Mouse (Mus musculus): ENCODE measurements around the gene Impg1. TPM values are rescaled to one million over a fixed set of nuclear protein-coding genes. Genes with fewer than 3 reads are reported as not detected.

The Impg1 gene
- polyA plus RNA-seq, 1 experiment = not detected

- no peak for TF ChIP-seq POLR2A (IDR thresholded peaks at IDR 0.05; ENCODE audit: borderline replicate concordance, control insufficient read depth, low read depth, low read length)
- TF ChIP-seq CTCF (IDR thresholded peaks at IDR 0.05; ENCODE audit: control insufficient read depth, insufficient read depth, low read length) = no peak
- H3K4me3 ChIP-seq (replicated peaks; ENCODE audit: control insufficient read depth, low read depth, low read length) = no peak overlapping the region
- WGBS = 73% methylated on average over 2 of the region's 2 CpGs
Measured at GRCm38 (mm10) chr9:80284539-80285174, 180.6 kb downstream of the Impg1 start.

GRCm38 (mm10) chr9:80282426-80282825 lies 182.9 kb downstream of the Impg1 start:
- H3K4me3 ChIP-seq (replicated peaks; ENCODE audit: control insufficient read depth, low read depth, low read length) = no peak overlapping the region
- 77% methylated on average over 3 of the region's 3 CpGs for WGBS
- H3K27ac ChIP-seq (ENCODE audit: control insufficient read depth, insufficient read depth, low read depth, low read length, poor library complexity) = no peak overlapping the region
- no peak for TF ChIP-seq CTCF (IDR thresholded peaks at IDR 0.05; ENCODE audit: control insufficient read depth, insufficient read depth, low read length)
- TF ChIP-seq POLR2A (IDR thresholded peaks at IDR 0.05; ENCODE audit: borderline replicate concordance, control insufficient read depth, low read depth, low read length) = no peak
- no peaks in the 10 kb centered on the region for H3K4me1 ChIP-seq (ENCODE audit: control insufficient read depth, insufficient read depth, low read length)

More at GRCm38 (mm10) chr9:80284539-80285174, 180.6 kb downstream of the Impg1 start:
- no peak overlapping the region for H3K27ac ChIP-seq (ENCODE audit: control insufficient read depth, insufficient read depth, low read depth, low read length, poor library complexity)
- no peaks in the 10 kb centered on the region for H3K4me1 ChIP-seq (ENCODE audit: control insufficient read depth, insufficient read depth, low read length)

GRCm38 (mm10) chr9:80280724-80281123 lies 184.6 kb downstream of the Impg1 start:
- Histone ChIP-seq H3K4me1 (ENCODE audit: control insufficient read depth, insufficient read depth, low read length) (no peaks in the 10 kb centered on the region), H3K4me3 (replicated peaks; ENCODE audit: control insufficient read depth, low read depth, low read length) (no peak overlapping the region), H3K27ac (ENCODE audit: control insufficient read depth, insufficient read depth, low read depth, low read length, poor library complexity) (no peak overlapping the region)
- WGBS = 87% methylated on average over 1 of the region's 1 CpGs
- TF ChIP-seq CTCF (IDR thresholded peaks at IDR 0.05; ENCODE audit: control insufficient read depth, insufficient read depth, low read length) = no peak
- TF ChIP-seq POLR2A (IDR thresholded peaks at IDR 0.05; ENCODE audit: borderline replicate concordance, control insufficient read depth, low read depth, low read length) = no peak

- no peaks in the 10 kb centered on the region for H3K4me1 ChIP-seq (ENCODE audit: control insufficient read depth, insufficient read depth, low read length)
- no peak for TF ChIP-seq POLR2A (IDR thresholded peaks at IDR 0.05; ENCODE audit: borderline replicate concordance, control insufficient read depth, low read depth, low read length)
- TF ChIP-seq CTCF (IDR thresholded peaks at IDR 0.05; ENCODE audit: control insufficient read depth, insufficient read depth, low read length) = no peak
- no peak overlapping the region for H3K27ac ChIP-seq (ENCODE audit: control insufficient read depth, insufficient read depth, low read depth, low read length, poor library complexity)
- H3K4me3 ChIP-seq (replicated peaks; ENCODE audit: control insufficient read depth, low read depth, low read length) = no peak overlapping the region
- WGBS = 68% methylated on average over 6 of the region's 6 CpGs
Measured at GRCm38 (mm10) chr9:80277770-80278169, 187.5 kb downstream of the Impg1 start.

GRCm38 (mm10) chr9:80277157-80277556 lies 188.1 kb downstream of the Impg1 start:
- 51% methylated on average over 2 of the region's 2 CpGs for WGBS
- H3K4me1 ChIP-seq (ENCODE audit: control insufficient read depth, insufficient read depth, low read length) = no peaks in the 10 kb centered on the region
- no peak for TF ChIP-seq POLR2A (IDR thresholded peaks at IDR 0.05; ENCODE audit: borderline replicate concordance, control insufficient read depth, low read depth, low read length)
- TF ChIP-seq CTCF (IDR thresholded peaks at IDR 0.05; ENCODE audit: control insufficient read depth, insufficient read depth, low read length) = no peak
- no peak overlapping the region for H3K27ac ChIP-seq (ENCODE audit: control insufficient read depth, insufficient read depth, low read depth, low read length, poor library complexity)
- H3K4me3 ChIP-seq (replicated peaks; ENCODE audit: control insufficient read depth, low read depth, low read length) = no peak overlapping the region

GRCm38 (mm10) chr9:80275772-80276134 lies 189.5 kb downstream of the Impg1 start:
- no peak for TF ChIP-seq CTCF (IDR thresholded peaks at IDR 0.05; ENCODE audit: control insufficient read depth, insufficient read depth, low read length)
- TF ChIP-seq POLR2A (IDR thresholded peaks at IDR 0.05; ENCODE audit: borderline replicate concordance, control insufficient read depth, low read depth, low read length) = no peak
- H3K27ac ChIP-seq (ENCODE audit: control insufficient read depth, insufficient read depth, low read depth, low read length, poor library complexity) = no peak overlapping the region
- no peaks in the 10 kb centered on the region for H3K4me1 ChIP-seq (ENCODE audit: control insufficient read depth, insufficient read depth, low read length)
- no peak overlapping the region for H3K4me3 ChIP-seq (replicated peaks; ENCODE audit: control insufficient read depth, low read depth, low read length)
- 84% methylated on average over 1 of the region's 1 CpGs for WGBS

GRCm38 (mm10) chr9:80275053-80275771 lies 190.1 kb downstream of the Impg1 start:
- H3K27ac ChIP-seq (ENCODE audit: control insufficient read depth, insufficient read depth, low read depth, low read length, poor library complexity) = no peak overlapping the region
- 83% methylated on average over 8 of the region's 8 CpGs for WGBS
- H3K4me3 ChIP-seq (replicated peaks; ENCODE audit: control insufficient read depth, low read depth, low read length) = no peak overlapping the region
- TF ChIP-seq CTCF (IDR thresholded peaks at IDR 0.05; ENCODE audit: control insufficient read depth, insufficient read depth, low read length) (no peak), POLR2A (IDR thresholded peaks at IDR 0.05; ENCODE audit: borderline replicate concordance, control insufficient read depth, low read depth, low read length) (no peak)
- H3K4me1 ChIP-seq (ENCODE audit: control insufficient read depth, insufficient read depth, low read length) = no peaks in the 10 kb centered on the region

GRCm38 (mm10) chr9:80272951-80273350 lies 192.3 kb downstream of the Impg1 start:
- Histone ChIP-seq H3K4me1 (ENCODE audit: control insufficient read depth, insufficient read depth, low read length) (no peaks in the 10 kb centered on the region), H3K4me3 (replicated peaks; ENCODE audit: control insufficient read depth, low read depth, low read length) (no peak overlapping the region), H3K27ac (ENCODE audit: control insufficient read depth, insufficient read depth, low read depth, low read length, poor library complexity) (no peak overlapping the region)
- WGBS = 88% methylated on average over 1 of the region's 1 CpGs
- TF ChIP-seq CTCF (IDR thresholded peaks at IDR 0.05; ENCODE audit: control insufficient read depth, insufficient read depth, low read length) (no peak), POLR2A (IDR thresholded peaks at IDR 0.05; ENCODE audit: borderline replicate concordance, control insufficient read depth, low read depth, low read length) (no peak)

All from bone marrow, adult 2 months (tissue).